Mouse (Mus musculus) bone marrow, adult 2 months (tissue): ENCODE data around the gene Dync1i1.

Source experiments
- CTCF ChIP-seq: fragments of 200-500 bp; IDR thresholded peaks from 2 replicates; pipeline ENCODE4 v1.5.1; 2011; ENCODE audit warnings: low read length, control low read depth; ENCODE audit not compliant: control insufficient read depth, insufficient read depth
- POLR2A ChIP-seq: fragments of 200-500 bp; IDR thresholded peaks from 2 replicates; pipeline ENCODE4 v1.6.1; 2011; ENCODE audit warnings: low read depth, mild to moderate bottlenecking, control low read depth, low read length, borderline replicate concordance; ENCODE audit not compliant: control insufficient read depth

- TF ChIP-seq POLR2A (no peak), CTCF (no peak)
Observed at GRCm38 (mm10) chr6:5750079-5750711, 24.8 kb downstream of the Dync1i1 start.
